Mouse (Mus musculus): ENCODE measurements around the gene Dkkl1.
"Not testable (repeated sequence)": the region's sequence is repeated elsewhere in the genome, so short reads cannot be mapped to it uniquely, and the experiment has no call there.

The Dkkl1 gene

GRCm38 (mm10) chr7:45191803-45192363 is 20.1 kb downstream of the Dkkl1 start:
- DNase-seq = no peak

- no peak for DNase-seq
These were observed 20.8 kb downstream of the Dkkl1 start for GRCm38 (mm10) chr7:45191161-45191560.

GRCm38 (mm10) chr7:45190186-45190585 is 21.8 kb downstream of the Dkkl1 start:
- no peak for DNase-seq

GRCm38 (mm10) chr7:45189600-45189999 is 22.3 kb downstream of the Dkkl1 start:
- no peak for DNase-seq

- no peak for DNase-seq
These were observed 26.0 kb downstream of the Dkkl1 start for GRCm38 (mm10) chr7:45185921-45186320.

- DNase-seq = no peak
These were observed 28.3 kb downstream of the Dkkl1 start for GRCm38 (mm10) chr7:45183672-45184071.

- peak; percentile 22 to 39 for DNase-seq
These were observed 29.3 kb downstream of the Dkkl1 start for GRCm38 (mm10) chr7:45182606-45183005.

- peak; percentile 92 to 93 for DNase-seq
These were observed 29.7 kb downstream of the Dkkl1 start for GRCm38 (mm10) chr7:45182199-45182601.

GRCm38 (mm10) chr7:45181540-45181939 is 30.4 kb downstream of the Dkkl1 start:
- no peak for DNase-seq

- DNase-seq = no peak
These were observed 31.0 kb downstream of the Dkkl1 start, which contains the start of gene Pth2 for GRCm38 (mm10) chr7:45180896-45181477. Gene Pth2 (plus strand): TSS chr7:45180995.

- no peak for DNase-seq
These were observed 32.5 kb downstream of the Dkkl1 start, which contains the start of gene Gfy for GRCm38 (mm10) chr7:45179469-45179868. Gene Gfy (minus strand): TSS chr7:45179569.

GRCm38 (mm10) chr7:45178550-45178949 is 33.4 kb downstream of the Dkkl1 start:
- no peak for DNase-seq

- DNase-seq = no peak
These were observed 35.6 kb downstream of the Dkkl1 start for GRCm38 (mm10) chr7:45176356-45176755.

GRCm38 (mm10) chr7:45175929-45176328 is 36.0 kb downstream of the Dkkl1 start:
- DNase-seq = no peak

GRCm38 (mm10) chr7:45175398-45175797 is 36.5 kb downstream of the Dkkl1 start:
- no peak for DNase-seq

GRCm38 (mm10) chr7:45174567-45175280 is 37.2 kb downstream of the Dkkl1 start:
- no peak for DNase-seq

- not testable (repeated sequence) for DNase-seq
These were observed 38.2 kb downstream of the Dkkl1 start for GRCm38 (mm10) chr7:45173772-45174171.

GRCm38 (mm10) chr7:45172974-45173373 is 39.0 kb downstream of the Dkkl1 start:
- DNase-seq = no peak

- no peak for DNase-seq
These were observed 42.5 kb downstream of the Dkkl1 start for GRCm38 (mm10) chr7:45169495-45169894.

GRCm38 (mm10) chr7:45168656-45169055 is 43.3 kb downstream of the Dkkl1 start:
- DNase-seq = no peak

- no peak for DNase-seq
These were observed 44.0 kb downstream of the Dkkl1 start for GRCm38 (mm10) chr7:45167761-45168445.

- no peak for DNase-seq
These were observed 45.0 kb downstream of the Dkkl1 start for GRCm38 (mm10) chr7:45166950-45167401.

- DNase-seq = no peak
These were observed 46.2 kb downstream of the Dkkl1 start for GRCm38 (mm10) chr7:45165701-45166100.
